Mouse (Mus musculus) Patski (cell line): ENCODE results near the gene Srxn1. TPM values are rescaled to one million over a fixed set of nuclear protein-coding genes. Genes with fewer than 3 reads are reported as not detected.

Experiments
- ATAC-seq: fragments of 100-300 bp; one replicate; pipeline ENCODE4 v1.8.0; 2021
- CTCF ChIA-PET: fragments of 350-600 bp; sonication (Branson Sonifier 250); formaldehyde crosslinking; loops from one replicate; lab custom pipeline; 2022; ENCODE audit warnings: inconsistent platforms; lab: Charles Lee
- POLR2A ChIA-PET: fragments of 350-600 bp; sonication (Branson Sonifier 250); formaldehyde crosslinking; loops from one replicate; lab custom pipeline; 2022; ENCODE audit warnings: antibody characterized with exemption, inconsistent platforms; lab: Charles Lee
- DNase-seq: peaks from one replicate; pipeline ENCODE4 v3.0.0-alpha.2; 2011; ENCODE audit warnings: low read depth, low spot score
- H3K27me3 ChIP-seq: fragments of 371-371 bp; one replicate; pipeline ENCODE4 v1.5.1; 2021
- CTCF ChIP-seq: fragments of 100-300 bp; IDR thresholded peaks from one replicate; pipeline ENCODE4 v1.5.1; 2021
- in situ Hi-C: fragments of 300-500 bp; cut with MboI; formaldehyde crosslinking; loops from 3 replicates; pipeline ENCODE4 v1.11.1; 2018; ENCODE audit warnings: low pct_unique_long_range_greater_than_20kb, mixed read lengths
- polyA plus RNA-seq: library from polyadenylated mRNA; unstranded; gene quantifications from one replicate; pipeline ENCODE4 v1.2.3, GENCODE M21; 2021

The Srxn1 gene
- polyA plus RNA-seq, 1 experiment from 2014 or later, result 72.3 TPM

DNA sequence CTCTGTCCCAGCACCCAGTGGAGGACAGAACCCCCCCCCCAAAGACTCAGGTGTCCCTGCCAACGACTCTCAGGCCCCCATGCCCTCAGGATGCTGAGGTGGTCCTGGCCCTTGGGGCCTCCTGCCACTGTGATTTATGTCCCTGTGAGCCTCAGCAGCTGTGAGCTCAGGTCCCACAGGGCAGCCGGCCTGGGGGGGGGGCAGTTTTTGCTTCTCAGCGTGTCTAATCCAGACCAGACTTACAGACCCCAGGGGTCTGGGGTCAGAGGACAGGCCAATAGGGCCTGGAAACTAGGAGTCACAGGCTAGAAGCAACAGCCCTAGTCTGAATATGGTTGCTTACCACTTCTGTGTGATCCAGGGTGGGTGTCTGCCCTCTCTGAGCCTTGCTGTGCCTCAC is 48.0 kb downstream of the Srxn1 start:
- ChIA-PET POLR2A (no interaction called here), CTCF (no interaction called here)
- in situ Hi-C loops, result no loop called here
- H3K27me3 ChIP-seq, result peaks cover 17% of the 10 kb centered on the region
- ATAC-seq (no peak), DNase-seq (no peak)
- no peak for TF ChIP-seq CTCF

- H3K27me3 ChIP-seq, result peaks cover 17% of the 10 kb centered on the region
- POLR2A ChIA-PET, result interaction anchor here (0.7 kb wide), 1 partner anchor 15 kb away, joined by 3 read pairs; no protein-coding TSS in a partner anchor
- CTCF ChIA-PET, result no interaction called here
- no peak for ATAC-seq
- TF ChIP-seq CTCF, result no peak
- no peak for DNase-seq
- in situ Hi-C loops, result no loop called here
Observed at GRCm38 (mm10) chr2:152155414-152156208, 50.3 kb downstream of the Srxn1 start.

DNA sequence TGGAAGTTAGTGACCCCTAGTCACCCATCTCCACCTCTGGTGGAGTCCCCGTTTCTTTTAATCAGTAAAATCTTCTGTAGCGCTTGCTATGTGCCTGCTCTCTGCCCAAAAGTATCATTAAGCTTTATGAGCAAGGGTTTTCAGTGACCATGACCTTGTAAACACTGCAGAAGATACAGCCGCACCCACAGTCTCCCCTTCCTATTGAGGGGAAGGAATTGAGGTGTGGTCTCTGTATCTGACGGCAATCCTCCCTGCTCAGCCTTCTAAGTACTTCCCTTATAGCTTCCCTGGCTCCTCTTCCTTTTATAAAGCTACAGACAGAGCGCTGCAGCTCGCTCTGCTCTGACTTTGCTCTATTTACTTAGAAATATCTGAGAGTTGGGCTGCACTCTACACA is 51.2 kb downstream of the Srxn1 start:
- ChIA-PET POLR2A (interaction anchor here (0.7 kb wide), 1 partner anchor 16 kb away, joined by 3 read pairs; no protein-coding TSS in a partner anchor), CTCF (no interaction called here)
- ATAC-seq (no peak), DNase-seq (no peak)
- TF ChIP-seq CTCF, result no peak
- peaks cover 18% of the 10 kb centered on the region for H3K27me3 ChIP-seq
- in situ Hi-C loops, result no loop called here

- ChIA-PET POLR2A (no interaction called here), CTCF (no interaction called here)
- in situ Hi-C loops, result no loop called here
- no peak for DNase-seq
- peaks cover 14% of the 10 kb centered on the region for H3K27me3 ChIP-seq
- TF ChIP-seq CTCF, result no peak
- ATAC-seq, result no peak
Observed at GRCm38 (mm10) chr2:152159487-152159886, 54.2 kb downstream of the Srxn1 start.

Other genes starting within 250 kb of the Srxn1 start
- 44.3 TPM for gene Angpt4, start 194.3 kb upstream of the Srxn1 start, polyA plus RNA-seq
- 34.6 TPM for gene Fam110a, start 125.3 kb upstream of the Srxn1 start, polyA plus RNA-seq
- gene Slc52a3, start 109.0 kb upstream of the Srxn1 start, polyA plus RNA-seq, result 0.03 TPM
- not detected for gene Scrt2, start 24.0 kb upstream of the Srxn1 start, polyA plus RNA-seq
- gene Tcf15, start 38.0 kb downstream of the Srxn1 start, polyA plus RNA-seq, result not detected
- 97.9 TPM for gene Csnk2a1, start 121.3 kb downstream of the Srxn1 start, polyA plus RNA-seq
- gene Tbc1d20, start 188.3 kb downstream of the Srxn1 start, polyA plus RNA-seq, result 71.4 TPM
- 101 TPM for gene Rbck1, start 227.1 kb downstream of the Srxn1 start, polyA plus RNA-seq
- gene Trib3, start 238.5 kb downstream of the Srxn1 start, polyA plus RNA-seq, result 19.6 TPM